Mouse (Mus musculus): ENCODE measurements around the gene Egr2. TPM values are rescaled to one million over a fixed set of nuclear protein-coding genes. Genes with fewer than 3 reads are reported as not detected.

Gene Egr2
- polyA plus RNA-seq, 1 experiment = 9.9 TPM

GRCm38 (mm10) chr10:67585873-67586610, 50.8 kb downstream of the Egr2 start:
- Histone ChIP-seq H3K27ac (ENCODE audit: insufficient read depth, low read length) (no peak overlapping the region), H3K4me3 (ENCODE audit: insufficient read depth, low read length) (no peak overlapping the region), H3K4me1 (ENCODE audit: control insufficient read depth, insufficient read depth, low read length) (no peaks in the 10 kb centered on the region)
- TF ChIP-seq POLR2A (IDR thresholded peaks at IDR 0.05; ENCODE audit: extremely low read depth, insufficient read depth, low read length) = no peak
- TF ChIP-seq CTCF (IDR thresholded peaks at IDR 0.05; ENCODE audit: extremely low read depth, insufficient read depth, low read length) = no peak

Other genes starting within 250 kb of the Egr2 start
- gene Ado, start 13.5 kb downstream of the Egr2 start, polyA plus RNA-seq (2012; rRNA removed) = 25.9 and 28.7 TPM in 2 replicates